Mouse (Mus musculus): ENCODE data around the gene Psd4. TPM values are rescaled to one million over a fixed set of nuclear protein-coding genes. Genes with fewer than 3 reads are reported as not detected.

Psd4 gene
- total RNA-seq, 2 experiments from 2014 or later = 0.47 to 1.1 TPM

GRCm38 (mm10) chr2:24427866-24428675 is 60.7 kb downstream of the Psd4 start:
- DNase-seq (ENCODE audit: extremely low spot score in 1 of 2, low spot score in 1 of 2) = no peak

- no peak for DNase-seq (ENCODE audit: extremely low spot score in 1 of 2, low spot score in 1 of 2)
These were observed 62.4 kb downstream of the Psd4 start for GRCm38 (mm10) chr2:24429806-24430205.

GRCm38 (mm10) chr2:24434670-24435069 is 67.3 kb downstream of the Psd4 start:
- DNase-seq (ENCODE audit: extremely low spot score in 1 of 2, low spot score in 1 of 2) = no peak

- no peak for DNase-seq (ENCODE audit: extremely low spot score in 1 of 2, low spot score in 1 of 2)
These were observed 68.3 kb downstream of the Psd4 start for GRCm38 (mm10) chr2:24435699-24436098.

GRCm38 (mm10) chr2:24440056-24440455 is 72.7 kb downstream of the Psd4 start:
- DNase-seq (ENCODE audit: extremely low spot score in 1 of 2, low spot score in 1 of 2) = no peak

GRCm38 (mm10) chr2:24441899-24442298 is 74.5 kb downstream of the Psd4 start:
- no peak for DNase-seq (ENCODE audit: extremely low spot score in 1 of 2, low spot score in 1 of 2)

- no peak for DNase-seq (ENCODE audit: extremely low spot score in 1 of 2, low spot score in 1 of 2)
These were observed 75.0 kb downstream of the Psd4 start for GRCm38 (mm10) chr2:24442303-24442925.

GRCm38 (mm10) chr2:24443256-24443790 is 75.9 kb downstream of the Psd4 start:
- DNase-seq (ENCODE audit: extremely low spot score in 1 of 2, low spot score in 1 of 2) = no peak

- no peak for DNase-seq (ENCODE audit: extremely low spot score in 1 of 2, low spot score in 1 of 2)
These were observed 81.7 kb downstream of the Psd4 start for GRCm38 (mm10) chr2:24449111-24449510.

- no peak for DNase-seq (ENCODE audit: extremely low spot score in 1 of 2, low spot score in 1 of 2)
These were observed 85.8 kb downstream of the Psd4 start for GRCm38 (mm10) chr2:24453206-24453605.

- DNase-seq (ENCODE audit: extremely low spot score in 1 of 2, low spot score in 1 of 2) = no peak
These were observed 87.1 kb downstream of the Psd4 start for GRCm38 (mm10) chr2:24454429-24455011.

GRCm38 (mm10) chr2:24455057-24455855 is 87.9 kb downstream of the Psd4 start:
- no peak for DNase-seq (ENCODE audit: extremely low spot score in 1 of 2, low spot score in 1 of 2)

- DNase-seq (ENCODE audit: extremely low spot score in 1 of 2, low spot score in 1 of 2) = no peak
These were observed 89.5 kb downstream of the Psd4 start for GRCm38 (mm10) chr2:24456841-24457240.

- no peak for DNase-seq (ENCODE audit: extremely low spot score in 1 of 2, low spot score in 1 of 2)
These were observed 92.9 kb downstream of the Psd4 start for GRCm38 (mm10) chr2:24460112-24460807.

GRCm38 (mm10) chr2:24460808-24461127 is 93.4 kb downstream of the Psd4 start:
- no peak for DNase-seq (ENCODE audit: extremely low spot score in 1 of 2, low spot score in 1 of 2)

Other genes starting within 250 kb of the Psd4 start
- not detected for gene Il1f8, start 214.4 kb upstream of the Psd4 start, total RNA-seq (2021)
- gene Il1f9, start 181.1 kb upstream of the Psd4 start, total RNA-seq (2021) = not detected
- gene Il1f6, start 152.2 kb upstream of the Psd4 start, total RNA-seq (2021) = not detected
- gene Il1f5, start 90.6 kb upstream of the Psd4 start, total RNA-seq (2021) = not detected
- not detected for gene Il1f10, start 76.4 kb upstream of the Psd4 start, total RNA-seq (2021)
- gene Il1rn, start 30.7 kb upstream of the Psd4 start, total RNA-seq (2021) = not detected
- not detected for gene Pax8, start 108.0 kb downstream of the Psd4 start, total RNA-seq (2021)

All from layer of hippocampus, postnatal 25 days (tissue).